Mouse (Mus musculus): ENCODE results near the gene 4930451I11Rik. TPM values are rescaled to one million over a fixed set of nuclear protein-coding genes. Genes with fewer than 3 reads are reported as not detected.

The 4930451I11Rik gene
- not detected for polyA plus RNA-seq (2017; shearing (Covaris generic))

DNA sequence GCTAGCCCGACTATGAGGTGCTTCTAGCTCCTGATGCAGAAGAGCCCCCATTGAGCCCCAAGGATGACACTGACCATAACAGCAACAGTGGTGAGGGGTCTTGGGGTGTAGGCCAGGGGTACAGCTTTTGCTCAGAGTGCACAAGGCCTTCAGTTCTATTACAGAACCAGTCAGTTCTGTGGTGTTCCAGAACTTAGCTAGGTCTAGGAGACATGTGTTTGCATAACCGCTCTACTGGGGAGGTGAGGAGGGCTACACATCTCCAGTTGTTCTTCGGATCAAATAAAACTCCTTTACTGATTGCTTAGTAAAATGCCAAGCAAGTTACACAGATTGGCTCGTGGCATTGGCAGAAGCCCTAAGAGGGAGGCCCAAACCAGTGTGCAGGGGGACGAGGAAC is at the start of gene 4930451I11Rik:
Gene 4930451I11Rik, minus strand, starts transcription at position 101 of the 400 bp plus-strand sequence.

DNA sequence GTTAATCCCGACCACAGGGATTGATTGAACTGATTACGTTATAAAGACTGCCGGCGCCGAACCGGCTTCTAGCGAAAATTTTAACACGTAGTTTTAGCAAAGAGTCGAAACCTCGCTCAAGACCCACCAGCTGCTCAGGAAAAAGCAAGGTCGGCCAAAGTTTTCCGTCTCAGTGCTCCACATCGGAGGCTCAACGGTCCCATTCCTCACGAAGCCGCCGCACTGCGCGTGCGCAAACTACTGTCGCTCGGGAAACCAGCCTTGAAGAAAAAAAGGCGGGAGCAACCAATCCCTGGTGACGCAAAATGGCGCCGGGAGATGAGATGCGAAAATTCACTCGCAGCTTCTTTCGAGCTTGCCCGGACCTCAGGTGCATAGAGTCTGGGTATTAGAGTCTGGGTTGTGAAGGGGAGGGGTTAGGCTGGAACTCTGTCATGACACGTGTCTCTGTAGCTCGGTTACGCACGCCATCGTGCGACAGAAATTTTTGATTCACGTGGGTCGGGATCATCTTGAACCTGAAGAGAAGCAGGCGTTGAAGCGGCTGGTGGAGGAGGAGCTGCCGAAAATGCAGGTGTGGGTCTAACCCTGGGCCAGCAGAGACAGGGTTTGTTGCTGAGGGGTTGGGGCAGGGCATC is 30.8 kb upstream of the 4930451I11Rik start, which contains the start of gene Ino80e:
Gene Ino80e, minus strand, starts transcription at position 231 of the 638 bp plus-strand sequence.

DNA sequence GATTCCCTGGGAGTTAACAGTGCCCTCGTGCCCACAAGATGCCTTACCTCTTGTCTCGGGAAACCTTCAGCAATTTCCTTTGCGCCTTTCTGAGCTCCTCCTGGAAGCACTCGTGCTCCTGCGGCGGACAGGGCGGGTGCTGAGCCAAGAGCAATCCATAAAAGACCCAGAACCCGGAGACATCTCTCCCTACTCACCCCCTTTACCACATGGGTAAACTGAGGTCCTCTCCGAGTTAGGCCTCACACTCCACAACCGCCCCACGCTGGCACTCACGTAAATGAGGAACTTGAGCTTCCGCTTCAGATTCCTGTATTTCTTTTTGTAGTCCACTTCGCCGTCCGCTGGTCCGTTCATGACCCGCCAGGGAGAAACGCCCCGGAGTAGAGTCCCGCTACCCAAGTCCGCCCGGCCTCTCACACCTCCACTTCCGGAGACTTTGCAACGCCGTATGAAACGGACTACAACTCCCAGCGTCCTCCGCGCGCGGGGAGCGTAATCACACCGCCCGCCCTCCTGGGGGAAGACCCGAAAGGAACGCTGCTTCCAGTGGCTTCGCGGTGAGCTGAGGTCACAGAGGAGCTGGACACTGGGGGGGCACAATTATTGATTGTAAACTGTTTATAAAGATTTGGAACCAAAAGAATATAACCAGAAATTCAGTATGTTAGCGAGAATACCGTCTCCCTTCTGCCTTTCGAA is 30.1 kb upstream of the 4930451I11Rik start, which contains the start of gene Hirip3:
Gene Hirip3, plus strand, starts transcription at position 544 of the 702 bp plus-strand sequence.

DNA sequence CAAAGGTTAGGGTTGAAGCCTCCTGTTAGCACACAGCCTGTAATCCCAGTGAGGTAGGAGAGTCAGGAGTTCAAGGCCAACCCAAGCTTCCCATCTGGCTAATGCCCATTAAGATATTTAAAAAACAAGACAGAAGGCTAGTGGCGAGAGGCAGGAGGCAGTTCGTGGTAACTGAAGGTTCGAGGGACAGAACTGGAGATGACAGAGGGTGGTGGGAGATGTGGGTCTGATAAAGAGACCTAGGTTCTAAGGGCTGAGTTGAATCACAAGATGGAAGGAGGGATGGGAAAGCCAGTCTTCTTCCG is 15.6 kb upstream of the 4930451I11Rik start, which contains the start of gene Doc2a:
Gene Doc2a, plus strand, starts transcription at position 301 of the 305 bp plus-strand sequence.

DNA sequence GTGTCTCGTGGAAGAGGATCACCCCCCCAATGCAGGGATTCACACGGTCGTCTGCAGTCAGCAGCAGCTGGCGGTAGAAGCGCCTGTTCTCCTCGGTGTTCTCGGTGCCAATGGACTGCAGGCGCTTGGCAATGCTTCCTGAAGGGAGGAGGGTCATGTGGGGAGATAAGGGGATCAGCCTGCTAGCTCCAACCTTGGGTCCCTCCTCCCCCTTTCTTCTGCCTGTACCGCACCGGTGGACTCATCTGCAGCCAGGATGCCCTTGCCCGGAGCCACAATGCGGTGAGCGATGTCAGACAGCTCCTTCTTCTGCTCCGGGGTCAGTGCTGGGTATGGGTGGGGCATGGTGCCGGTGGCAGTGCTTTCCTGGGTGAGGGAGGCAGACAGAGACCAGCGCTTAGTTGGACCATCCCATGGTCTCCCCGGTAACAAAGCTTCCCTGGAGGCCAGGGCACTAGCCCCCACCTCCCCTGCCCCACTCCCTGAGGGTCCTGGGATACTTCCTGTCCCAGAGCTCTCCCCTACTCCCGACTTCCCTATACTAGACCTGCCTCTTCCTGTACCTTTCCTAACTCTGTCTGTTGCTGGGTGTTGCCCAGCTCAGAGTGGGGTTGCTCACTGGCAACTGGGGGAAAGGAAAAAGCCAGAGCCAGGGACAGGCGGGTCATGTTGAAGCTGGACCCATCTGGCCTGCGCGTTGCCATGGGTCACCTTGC is 33.9 kb downstream of the 4930451I11Rik start, which contains the start of gene Fam57b:
Gene Fam57b, plus strand, starts transcription at position 258 of the 716 bp plus-strand sequence.

DNA sequence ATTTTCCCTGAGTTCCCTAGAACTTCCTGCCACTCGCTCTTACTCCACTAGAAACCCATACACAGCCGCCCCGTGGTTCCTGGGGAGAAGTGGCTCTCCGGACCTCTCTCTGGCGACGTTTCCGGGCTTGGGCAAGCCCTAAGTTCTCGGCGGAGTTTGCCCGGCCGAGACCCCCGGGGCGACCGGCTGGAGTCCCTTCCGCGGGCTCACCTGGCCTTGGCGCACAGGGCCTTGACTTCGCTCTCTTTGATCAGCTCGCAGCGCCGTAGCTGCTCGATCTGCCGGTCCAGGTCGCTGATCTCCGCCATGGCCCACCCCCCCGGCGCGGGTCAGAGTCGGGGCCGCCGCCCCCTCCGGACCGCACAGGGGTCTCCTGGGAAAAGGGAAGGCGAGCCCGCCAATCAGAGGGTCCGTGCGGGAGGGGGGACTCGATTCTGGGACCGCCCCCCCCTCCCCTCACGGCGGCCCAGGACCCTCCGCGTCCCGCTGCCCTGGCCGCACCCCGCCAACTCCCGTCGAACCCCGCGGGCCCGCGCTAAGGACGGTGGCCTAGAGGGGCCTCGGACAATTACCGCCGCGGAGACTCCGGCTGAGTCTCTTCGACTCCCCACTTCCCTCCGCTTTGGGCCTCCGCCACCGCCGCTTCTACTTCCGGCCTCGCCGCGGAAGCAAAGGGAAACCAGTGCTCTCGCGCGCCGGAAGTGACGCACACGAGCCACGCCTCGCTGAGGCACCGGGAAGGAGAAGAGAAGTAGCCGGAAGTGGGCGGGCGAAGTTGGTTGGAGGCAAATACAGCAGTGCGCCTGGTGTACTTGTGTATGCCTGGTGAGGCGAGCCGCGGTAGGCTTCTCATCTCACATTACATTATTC is 39.4 kb downstream of the 4930451I11Rik start, which contains the start of gene Ppp4c:
Gene Ppp4c, minus strand, starts transcription at position 646 of the 870 bp plus-strand sequence.

DNA sequence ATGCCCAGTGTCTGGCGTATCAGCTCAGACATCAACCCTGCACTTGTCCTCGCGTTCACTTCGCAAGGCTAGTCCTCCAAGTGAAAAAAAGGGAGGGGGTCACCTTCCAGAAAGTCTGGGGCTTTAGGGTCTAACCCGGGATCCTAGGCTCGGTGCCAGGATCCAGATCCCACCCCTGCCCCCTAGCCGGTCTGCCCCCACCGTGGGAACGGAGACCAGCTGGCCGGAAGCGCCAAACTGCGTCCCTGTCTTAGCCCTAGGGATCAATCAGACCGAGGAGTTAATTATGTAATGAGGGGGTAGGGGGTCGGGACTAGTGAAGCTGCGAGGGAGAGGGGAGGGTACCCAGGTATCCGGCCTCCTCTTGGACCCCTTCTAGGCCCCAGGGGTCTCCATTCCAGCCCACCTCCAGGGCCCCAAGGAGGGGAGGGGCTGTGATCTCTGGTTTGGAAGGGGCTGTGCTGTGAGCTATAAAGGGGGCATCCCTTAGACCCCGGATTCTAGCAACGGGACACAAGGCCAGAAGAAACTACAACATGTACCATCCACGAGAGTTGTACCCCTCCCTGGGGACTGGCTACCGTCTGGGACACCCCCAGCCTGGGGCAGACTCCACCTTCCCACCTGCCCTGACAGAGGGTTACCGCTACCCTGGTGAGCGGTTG is 50.3 kb downstream of the 4930451I11Rik start, which contains the start of gene Tbx6:
Gene Tbx6, plus strand, starts transcription at position 513 of the 665 bp plus-strand sequence.

Other genes starting within 250 kb of the 4930451I11Rik start
- gene Apobr, start 246.7 kb downstream of the 4930451I11Rik start, polyA plus RNA-seq (2017; shearing (Covaris generic)), result 3.2 TPM
- 109 TPM for gene Cln3, start 245.8 kb downstream of the 4930451I11Rik start, polyA plus RNA-seq (2017; shearing (Covaris generic))
- gene Il27, start 236.7 kb downstream of the 4930451I11Rik start, polyA plus RNA-seq (2017; shearing (Covaris generic)), result not detected
- gene Nupr1, start 200.8 kb downstream of the 4930451I11Rik start, polyA plus RNA-seq (2017; shearing (Covaris generic)), result not detected
- gene Sgf29, start 182.3 kb downstream of the 4930451I11Rik start, polyA plus RNA-seq (2017; shearing (Covaris generic)), result 132 TPM
- gene Sult1a1, start 155.2 kb downstream of the 4930451I11Rik start, polyA plus RNA-seq (2017; shearing (Covaris generic)), result 1.4 TPM
- gene Bola2, start 136.2 kb downstream of the 4930451I11Rik start, polyA plus RNA-seq (2017; shearing (Covaris generic)), result 153 TPM
- gene Slx1b, start 135.9 kb downstream of the 4930451I11Rik start, polyA plus RNA-seq (2017; shearing (Covaris generic)), result 10.8 TPM
- gene Coro1a, start 123.9 kb downstream of the 4930451I11Rik start, polyA plus RNA-seq (2017; shearing (Covaris generic)), result 3,709 TPM
- 37.7 TPM for gene Mapk3, start 72.0 kb downstream of the 4930451I11Rik start, polyA plus RNA-seq (2017; shearing (Covaris generic))
- 1.9 TPM for gene Gdpd3, start 65.3 kb downstream of the 4930451I11Rik start, polyA plus RNA-seq (2017; shearing (Covaris generic))
- 201 TPM for gene Ypel3, start 54.7 kb downstream of the 4930451I11Rik start, polyA plus RNA-seq (2017; shearing (Covaris generic))
- gene Tbx6, start 50.2 kb downstream of the 4930451I11Rik start, polyA plus RNA-seq (2017; shearing (Covaris generic)), result 4.0 TPM
- 333 TPM for gene Ppp4c, start 39.1 kb downstream of the 4930451I11Rik start, polyA plus RNA-seq (2017; shearing (Covaris generic))
- gene Fam57b, start 34.0 kb downstream of the 4930451I11Rik start, polyA plus RNA-seq (2017; shearing (Covaris generic)), result not detected
- gene Doc2a, start 15.8 kb upstream of the 4930451I11Rik start, polyA plus RNA-seq (2017; shearing (Covaris generic)), result not detected
- gene Hirip3, start 30.3 kb upstream of the 4930451I11Rik start, polyA plus RNA-seq (2017; shearing (Covaris generic)), result 10.6 TPM
- 113 TPM for gene Ino80e, start 30.7 kb upstream of the 4930451I11Rik start, polyA plus RNA-seq (2017; shearing (Covaris generic))
- gene Taok2, start 53.1 kb upstream of the 4930451I11Rik start, polyA plus RNA-seq (2017; shearing (Covaris generic)), result 53.3 TPM
- gene Tmem219, start 91.3 kb upstream of the 4930451I11Rik start, polyA plus RNA-seq (2017; shearing (Covaris generic)), result 58.9 TPM
- 9.7 TPM for gene Kctd13, start 97.2 kb upstream of the 4930451I11Rik start, polyA plus RNA-seq (2017; shearing (Covaris generic))
- 0.19 TPM for gene Asphd1, start 117.9 kb upstream of the 4930451I11Rik start, polyA plus RNA-seq (2017; shearing (Covaris generic))
- 0.66 TPM for gene Sez6l2, start 118.9 kb upstream of the 4930451I11Rik start, polyA plus RNA-seq (2017; shearing (Covaris generic))
- gene Cdipt, start 144.3 kb upstream of the 4930451I11Rik start, polyA plus RNA-seq (2017; shearing (Covaris generic)), result 326 TPM
- 2.2 TPM for gene Cdiptos, start 144.5 kb upstream of the 4930451I11Rik start, polyA plus RNA-seq (2017; shearing (Covaris generic))
- gene Mvp, start 183.0 kb upstream of the 4930451I11Rik start, polyA plus RNA-seq (2017; shearing (Covaris generic)), result 51.3 TPM
- 2.1 TPM for gene Pagr1b, start 184.8 kb upstream of the 4930451I11Rik start, polyA plus RNA-seq (2017; shearing (Covaris generic))
- 148 TPM for gene Pagr1a, start 185.7 kb upstream of the 4930451I11Rik start, polyA plus RNA-seq (2017; shearing (Covaris generic))
- 28.1 TPM for gene Gm42742, start 189.5 kb upstream of the 4930451I11Rik start, polyA plus RNA-seq (2017; shearing (Covaris generic))
- gene Prrt2, start 189.6 kb upstream of the 4930451I11Rik start, polyA plus RNA-seq (2017; shearing (Covaris generic)), result 17.3 TPM
- 19.6 TPM for gene Maz, start 195.4 kb upstream of the 4930451I11Rik start, polyA plus RNA-seq (2017; shearing (Covaris generic))
- 11.8 TPM for gene Kif22, start 210.8 kb upstream of the 4930451I11Rik start, polyA plus RNA-seq (2017; shearing (Covaris generic))